Comparison of ENCODE assay signal across 19 mouse cellular contexts in the genomic region with DNA sequence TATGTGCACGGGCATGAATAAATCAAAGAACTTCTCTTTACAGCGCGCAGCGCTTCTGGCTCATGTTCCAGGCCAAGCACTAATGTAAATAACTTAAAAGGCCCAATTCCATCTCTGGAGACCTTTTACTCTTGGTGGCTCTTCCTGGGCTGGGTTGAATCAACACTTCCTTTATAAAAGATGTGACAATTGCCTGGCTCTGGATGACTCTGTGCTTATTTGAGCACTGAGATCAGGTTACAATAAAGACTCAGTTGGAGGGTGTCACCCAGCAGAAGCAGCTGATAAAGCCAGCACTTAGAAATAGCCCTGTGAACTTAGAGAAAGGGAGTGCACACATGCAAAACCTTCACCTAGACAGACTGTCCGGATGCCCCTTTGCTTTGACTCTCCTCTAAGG.
DNase-seq lines count a peak whose midpoint lies in the region; ATAC-seq and TF ChIP-seq lines count a peak whose summit lies in the region.
"Had no signal": no experiment of that assay in that cellular context is flagged by ENCODE, and none has a peak within 500 bp of the region (broad histone marks: within the 10 kb centered on the region; RNA-seq: fewer than 3 reads in every experiment).

No protein-coding gene starts in this region.

- 34% methylated on average over 5 of the region's 5 CpGs for WGBS in heart, embryonic 15.5 days
- WGBS in lung, postnatal 0 days, result 5% methylated on average over 5 of the region's 5 CpGs
- 22% methylated on average over 5 of the region's 5 CpGs for WGBS in heart, postnatal 0 days
- 22% methylated on average over 5 of the region's 5 CpGs for WGBS in stomach, embryonic 16.5 days
- 65% methylated on average over 5 of the region's 5 CpGs for WGBS in midbrain, embryonic 16.5 days

- no peak overlapping the region for H3K4me3 ChIP-seq in heart, embryonic 15.5 days
- no peak overlapping the region for H3K4me3 ChIP-seq in lung, postnatal 0 days (ENCODE audit: low read depth, low read length)
- H3K4me3 ChIP-seq in heart, postnatal 0 days (ENCODE audit: low read depth, low read length), result no peak overlapping the region
- H3K4me3 ChIP-seq in stomach, embryonic 16.5 days (replicated peaks; ENCODE audit: low read length), result no peak overlapping the region
- no peak overlapping the region for H3K4me3 ChIP-seq in midbrain, embryonic 16.5 days (ENCODE audit: low read depth, low read length)
- H3K4me3 ChIP-seq in layer of hippocampus, adult 2 months, result no peak overlapping the region
- H3K4me3 ChIP-seq: embryonic facial prominence, embryonic 12.5 days; hindbrain, embryonic 10.5 days; limb, embryonic 12.5 days; midbrain, embryonic 10.5 days had no signal

- peak overlapping the region; percentile 62 for H3K27ac ChIP-seq in heart, embryonic 15.5 days
- no peak overlapping the region for H3K27ac ChIP-seq in lung, postnatal 0 days (ENCODE audit: low read length)
- H3K27ac ChIP-seq in heart, postnatal 0 days (ENCODE audit: low read depth), result 0 out of 2 replicates have a peak overlapping the region, but pooled peaks have one; percentile 26
- peak overlapping the region; percentile 19; the same call in 1 of the 2 replicates for H3K27ac ChIP-seq in stomach, embryonic 16.5 days (ENCODE audit: low read length)
- H3K27ac ChIP-seq in midbrain, embryonic 16.5 days (ENCODE audit: low read length), result no peak overlapping the region
- H3K27ac ChIP-seq in layer of hippocampus, adult 2 months, result no peak overlapping the region
- H3K27ac ChIP-seq: embryonic facial prominence, embryonic 12.5 days; hindbrain, embryonic 10.5 days; limb, embryonic 12.5 days; midbrain, embryonic 10.5 days had no signal

- peaks cover 18% of the 10 kb centered on the region for H3K4me1 ChIP-seq in heart, embryonic 15.5 days (replicated peaks)
- H3K4me1 ChIP-seq in lung, postnatal 0 days (ENCODE audit: insufficient read depth, low read depth, low read length), result peaks cover 3% of the 10 kb centered on the region; the same call in 1 of the 2 replicates
- peaks cover 21% of the 10 kb centered on the region for H3K4me1 ChIP-seq in heart, postnatal 0 days (ENCODE audit: control insufficient read depth, insufficient read depth)
- peaks cover 12% of the 10 kb centered on the region for H3K4me1 ChIP-seq in stomach, embryonic 16.5 days (ENCODE audit: control insufficient read depth, insufficient read depth, low read length)
- H3K4me1 ChIP-seq in midbrain, embryonic 16.5 days (ENCODE audit: control insufficient read depth, insufficient read depth, low read length), result peaks cover 5% of the 10 kb centered on the region; the same call in 1 of the 2 replicates

- ATAC-seq in heart, embryonic 15.5 days (replicated peaks; ENCODE audit: insufficient number of reproducible peaks, insufficient read depth, low FRiP score, low read depth), result peak; percentile 73
- ATAC-seq in lung, postnatal 0 days, result peak; percentile 32; the same call in 1 of the 2 replicates
- ATAC-seq in heart, postnatal 0 days (ENCODE audit: insufficient read depth, low read depth), result peak; percentile 51; the same call in 1 of the 2 replicates
- ATAC-seq in stomach, embryonic 16.5 days (ENCODE audit: insufficient read depth, low FRiP score), result no peak
- ATAC-seq in midbrain, embryonic 16.5 days, result no peak
- ATAC-seq: activated CD4-positive, CD25-positive, alpha-beta regulatory T cell, adult 4 months; inflammation-experienced regulatory T-cells, adult 6 months had no signal

- no peak for TF ChIP-seq CTCF in lung, postnatal 0 days (IDR thresholded peaks at IDR 0.05)
- no peak for TF ChIP-seq CTCF in heart, postnatal 0 days (IDR thresholded peaks at IDR 0.05; ENCODE audit: low read depth)
- TF ChIP-seq CTCF in layer of hippocampus, adult 2 months (conservative IDR thresholded peaks at IDR 0.05), result no peak

- H3K4me2 ChIP-seq in heart, embryonic 15.5 days, result peak overlapping the region; percentile 8; the same call in 1 of the 2 replicates
- H3K4me2 ChIP-seq in lung, postnatal 0 days (replicated peaks; ENCODE audit: low read depth, low read length), result no peak overlapping the region
- peak overlapping the region; percentile 20 for H3K4me2 ChIP-seq in heart, postnatal 0 days (ENCODE audit: low read depth, low read length)
- no peak overlapping the region for H3K4me2 ChIP-seq in stomach, embryonic 16.5 days (ENCODE audit: low read depth, low read length)
- no peak overlapping the region for H3K4me2 ChIP-seq in midbrain, embryonic 16.5 days (ENCODE audit: low read length)
- H3K4me2 ChIP-seq: embryonic facial prominence, embryonic 12.5 days; limb, embryonic 12.5 days had no signal

- 0 out of 2 replicates have a peak, but pooled peaks have one; percentile 41 for TF ChIP-seq EP300 in lung, postnatal 0 days (IDR thresholded peaks at IDR 0.05)
- TF ChIP-seq EP300 in heart, postnatal 0 days (IDR thresholded peaks at IDR 0.05; ENCODE audit: low read depth), result no peak

- intact Hi-C loops in heart, postnatal 25 days (cut with DNase I), result no loop called here

- DNase-seq in heart, postnatal 25 days (ENCODE audit: low spot score), result no peak
- DNase-seq in lung, postnatal 0 days (ENCODE audit: low spot score), result no peak
- DNase-seq in lung, adult 18-20 months, result no peak
- DNase-seq in heart, postnatal 0 days (ENCODE audit: low spot score), result peak; percentile 49
- DNase-seq in layer of hippocampus, adult 2 months (ENCODE audit: low spot score in 2 of 2), result no peak
- DNase-seq: adrenal gland, postnatal 36 days; cerebellum, postnatal 10 days; gastrocnemius, postnatal 10 days; retina, postnatal 1 day; thymus, postnatal 25 days had no signal

- H3K9ac ChIP-seq in heart, embryonic 15.5 days, result no peak overlapping the region
- H3K9ac ChIP-seq in lung, postnatal 0 days (replicated peaks; ENCODE audit: low read depth), result no peak overlapping the region
- H3K9ac ChIP-seq in heart, postnatal 0 days (replicated peaks; ENCODE audit: low read depth, low read length), result no peak overlapping the region
- no peak overlapping the region for H3K9ac ChIP-seq in stomach, embryonic 16.5 days (ENCODE audit: low read length)
- H3K9ac ChIP-seq in midbrain, embryonic 16.5 days (ENCODE audit: low read depth, low read length), result no peak overlapping the region
- H3K9ac ChIP-seq: embryonic facial prominence, embryonic 12.5 days; limb, embryonic 12.5 days had no signal

- H3K9me3 ChIP-seq in heart, embryonic 15.5 days (replicated peaks), result no peaks in the 10 kb centered on the region
- no peaks in the 10 kb centered on the region for H3K9me3 ChIP-seq in lung, postnatal 0 days (ENCODE audit: low read length)
- H3K9me3 ChIP-seq in heart, postnatal 0 days (replicated peaks; ENCODE audit: control insufficient read depth, low read length), result no peaks in the 10 kb centered on the region
- no peaks in the 10 kb centered on the region for H3K9me3 ChIP-seq in stomach, embryonic 16.5 days (replicated peaks; ENCODE audit: control insufficient read depth, low read length)
- H3K9me3 ChIP-seq in midbrain, embryonic 16.5 days (replicated peaks; ENCODE audit: control insufficient read depth, low read length, poor library complexity, severe bottlenecking), result no peaks in the 10 kb centered on the region
- H3K9me3 ChIP-seq: embryonic facial prominence, embryonic 12.5 days; hindbrain, embryonic 10.5 days; limb, embryonic 12.5 days; midbrain, embryonic 10.5 days had no signal

- no peaks in the 10 kb centered on the region for H3K36me3 ChIP-seq in heart, embryonic 15.5 days
- no peaks in the 10 kb centered on the region for H3K36me3 ChIP-seq in lung, postnatal 0 days (ENCODE audit: insufficient read depth, low read length)
- peaks cover under 1% of the 10 kb centered on the region; the same call in 1 of the 2 replicates for H3K36me3 ChIP-seq in heart, postnatal 0 days (replicated peaks; ENCODE audit: control insufficient read depth, insufficient read depth, low read length)
- no peaks in the 10 kb centered on the region for H3K36me3 ChIP-seq in stomach, embryonic 16.5 days (ENCODE audit: control insufficient read depth, insufficient read depth, low read length)
- no peaks in the 10 kb centered on the region for H3K36me3 ChIP-seq in midbrain, embryonic 16.5 days (ENCODE audit: control insufficient read depth, insufficient read depth, low read length)
- H3K36me3 ChIP-seq: embryonic facial prominence, embryonic 12.5 days; hindbrain, embryonic 10.5 days; limb, embryonic 12.5 days; midbrain, embryonic 10.5 days had no signal

- H3K27me3 ChIP-seq in heart, embryonic 15.5 days, result no peaks in the 10 kb centered on the region
- H3K27me3 ChIP-seq in lung, postnatal 0 days (replicated peaks; ENCODE audit: insufficient read depth, low read length), result no peaks in the 10 kb centered on the region
- no peaks in the 10 kb centered on the region for H3K27me3 ChIP-seq in heart, postnatal 0 days (ENCODE audit: control insufficient read depth, insufficient read depth, low read length)
- H3K27me3 ChIP-seq in stomach, embryonic 16.5 days (ENCODE audit: control insufficient read depth, insufficient read depth, low read length), result no peaks in the 10 kb centered on the region
- no peaks in the 10 kb centered on the region for H3K27me3 ChIP-seq in midbrain, embryonic 16.5 days (ENCODE audit: control insufficient read depth, insufficient read depth, low read depth, low read length)
- H3K27me3 ChIP-seq: embryonic facial prominence, embryonic 12.5 days; limb, embryonic 12.5 days had no signal

Comparison
In these comparisons a context has a peak if more than half of its experiments do, and no peak if none do; other contexts are left out.
1. ATAC-seq: peak in heart, embryonic 15.5 days (single experiment), lung, postnatal 0 days (single experiment) and heart, postnatal 0 days (single experiment); none in stomach, embryonic 16.5 days (single experiment) and midbrain, embryonic 16.5 days (single experiment).
2. H3K27ac ChIP-seq: peak in heart, embryonic 15.5 days (single experiment), heart, postnatal 0 days (single experiment) and stomach, embryonic 16.5 days (single experiment); none in lung, postnatal 0 days (single experiment), midbrain, embryonic 16.5 days (single experiment) and layer of hippocampus, adult 2 months (single experiment).
3. H3K4me2 ChIP-seq: peak in heart, embryonic 15.5 days (single experiment) and heart, postnatal 0 days (single experiment); none in lung, postnatal 0 days (single experiment), stomach, embryonic 16.5 days (single experiment) and midbrain, embryonic 16.5 days (single experiment).